Mouse (Mus musculus) granulocyte monocyte progenitor cell, adult 5-6 weeks (primary cell): ENCODE measurements around the gene Gm45062. TPM values are rescaled to one million over a fixed set of nuclear protein-coding genes. Genes with fewer than 3 reads are reported as not detected.

Experiments used
- ATAC-seq: replicated peaks from 2 replicates; pipeline ENCODE4 v1.8.0; 2016; ENCODE audit warnings: mild to moderate bottlenecking, moderate TSS enrichment, inconsistent platforms; ENCODE audit not compliant: poor library complexity, severe bottlenecking
- total RNA-seq, 2 experiments: library from RNA; stranded (forward) in 1 of 2; stranded (reverse) in 1 of 2; fragments of 200-712, 200-1000 nt in 1 of 2; fragments of >200 nt in 1 of 2; fragmentation: Nextera tagmentation in 1 of 2; gene quantifications; 2 replicates each; pipeline ENCODE4 v1.2.3; 2014 to 2017

Gene Gm45062
- total RNA-seq, 2 experiments from 2014 or later, result 4.2 to 5.5 TPM

DNA sequence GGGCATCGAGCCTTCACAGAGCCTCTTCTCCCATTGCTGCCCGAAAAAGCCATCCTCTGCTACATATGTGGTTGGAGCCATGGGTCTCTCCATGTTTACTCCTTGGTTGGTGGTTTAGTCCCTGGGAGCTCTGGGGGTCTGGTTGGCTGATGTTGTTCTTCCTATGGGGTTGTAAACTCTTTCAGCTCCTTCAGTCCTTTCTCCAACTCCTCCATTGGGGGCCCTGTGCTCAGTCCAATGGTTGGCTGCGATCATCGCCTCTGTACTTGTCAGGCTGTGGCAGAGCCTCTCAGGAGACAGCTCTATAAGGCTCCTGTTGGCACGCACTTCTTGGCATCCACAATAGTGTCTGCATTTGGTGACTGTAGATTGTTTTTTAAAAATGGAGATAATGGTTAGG is 285.6 kb downstream of the Gm45062 start:
- no peak for ATAC-seq

- no peak for ATAC-seq
Observed at GRCm38 (mm10) chr6:8545780-8546179, 286.5 kb downstream of the Gm45062 start.

DNA sequence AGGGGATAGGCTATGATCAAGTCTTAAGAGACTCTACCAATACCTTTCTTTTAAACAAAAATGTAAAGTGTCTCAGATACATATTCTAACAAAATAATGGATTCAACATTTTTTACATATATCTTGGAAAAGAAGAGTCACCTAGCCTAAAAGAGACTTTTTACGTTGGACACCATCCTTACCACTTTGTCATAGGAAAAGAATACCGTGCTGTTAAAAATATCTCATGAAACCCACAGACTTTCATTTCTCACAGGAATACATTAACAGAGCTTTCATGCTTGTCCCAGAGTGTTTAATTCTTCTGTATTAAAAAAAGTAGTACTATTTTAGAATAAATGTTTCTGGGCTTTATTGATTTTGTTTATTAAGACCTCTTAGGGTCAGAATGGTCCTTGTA is 291.9 kb downstream of the Gm45062 start:
- no peak for ATAC-seq

DNA sequence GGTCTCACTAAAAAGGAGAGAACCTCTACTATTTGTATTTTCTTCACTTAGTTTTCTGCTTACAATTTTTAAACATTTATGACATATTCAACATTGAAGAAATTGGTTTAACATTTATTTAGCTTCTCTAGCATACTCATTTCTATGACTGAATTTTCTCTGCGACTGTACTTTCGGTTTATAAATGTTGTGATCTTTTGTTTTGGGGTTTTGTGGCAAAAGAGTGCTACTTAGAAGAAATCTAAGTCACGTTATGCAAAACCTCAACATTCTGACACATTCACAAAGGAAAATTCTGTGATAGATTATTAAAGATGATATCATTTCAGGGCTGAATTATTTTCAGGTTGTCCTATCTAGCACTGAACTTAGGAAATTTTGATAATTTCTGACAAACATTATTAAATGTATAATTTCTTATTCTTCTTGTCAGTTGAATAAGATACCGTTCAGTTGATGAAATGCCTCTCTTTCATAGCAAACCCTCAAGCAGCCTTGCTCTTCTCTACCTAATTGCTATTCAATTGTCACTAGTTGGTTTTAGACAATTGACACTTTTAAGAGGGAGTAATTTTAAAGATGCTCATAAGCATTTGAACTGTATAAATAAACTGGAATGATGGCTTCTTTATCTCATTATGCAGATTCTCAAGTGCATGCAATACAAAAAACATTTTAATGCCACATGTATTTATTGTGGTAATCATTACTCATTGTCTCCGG is 297.8 kb downstream of the Gm45062 start:
- no peak for ATAC-seq

DNA sequence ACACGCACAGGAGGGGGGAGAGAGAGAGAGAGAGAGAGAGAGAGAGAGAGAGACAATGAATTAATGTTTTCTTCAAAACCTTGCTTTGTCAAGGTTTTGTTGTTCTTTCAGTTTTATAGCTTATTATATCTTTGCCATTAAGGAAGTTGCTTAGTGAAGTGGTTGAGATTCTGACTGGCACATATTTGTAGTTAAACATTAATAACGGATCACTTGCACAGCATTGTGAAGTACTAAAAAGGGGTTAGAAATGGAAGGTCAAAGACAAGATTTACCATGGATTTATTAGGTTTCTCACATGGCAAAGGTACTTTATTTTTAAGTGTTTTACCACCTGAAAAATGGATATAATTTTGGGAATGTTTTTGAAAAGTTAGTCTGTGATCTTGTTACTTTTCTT is 301.4 kb downstream of the Gm45062 start:
- ATAC-seq, result no peak

DNA sequence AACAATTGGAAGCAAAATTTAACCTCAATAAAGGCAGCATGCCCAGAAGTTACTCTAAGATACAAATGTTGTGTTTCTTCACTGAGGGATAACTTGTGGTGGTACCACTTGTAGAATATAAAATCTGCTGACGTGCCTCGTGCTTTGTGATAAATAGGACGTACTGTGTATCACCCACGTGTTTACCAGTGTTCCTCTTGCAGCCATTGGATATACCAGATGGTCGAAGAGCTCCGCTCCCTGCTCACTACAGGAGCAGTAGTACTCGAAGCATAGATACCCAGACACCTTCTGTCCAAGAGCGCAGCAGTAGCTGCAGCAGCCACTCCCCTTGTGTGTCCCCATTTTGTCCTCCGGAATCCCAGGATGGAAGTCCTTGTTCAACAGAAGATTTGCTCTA is 323.1 kb downstream of the Gm45062 start:
- no peak for ATAC-seq

DNA sequence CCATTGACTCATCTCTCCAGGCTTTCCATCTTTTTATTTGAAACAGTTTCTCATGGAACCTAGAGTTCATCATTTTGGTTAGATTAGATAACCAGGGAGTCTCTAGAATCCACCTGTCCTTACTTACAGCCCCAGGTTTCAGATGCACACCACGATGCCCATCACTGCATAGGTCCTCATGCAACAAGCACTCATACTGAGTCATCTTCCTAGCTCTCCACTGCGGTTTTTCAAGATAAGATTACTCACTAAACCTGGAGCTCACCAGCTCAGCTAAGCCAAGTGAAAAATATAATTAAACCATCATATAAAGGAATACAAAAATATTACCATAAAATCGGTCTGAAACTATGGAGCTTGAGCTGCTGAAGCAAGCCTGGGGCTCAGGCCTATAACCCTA is 324.6 kb downstream of the Gm45062 start:
- ATAC-seq, result no peak

GRCm38 (mm10) chr6:8591665-8592064 is 332.4 kb downstream of the Gm45062 start:
- ATAC-seq, result no peak

- ATAC-seq, result no peak; the same call in 1 of the 2 replicates
Observed at GRCm38 (mm10) chr6:8617369-8617768, 358.1 kb downstream of the Gm45062 start.

DNA sequence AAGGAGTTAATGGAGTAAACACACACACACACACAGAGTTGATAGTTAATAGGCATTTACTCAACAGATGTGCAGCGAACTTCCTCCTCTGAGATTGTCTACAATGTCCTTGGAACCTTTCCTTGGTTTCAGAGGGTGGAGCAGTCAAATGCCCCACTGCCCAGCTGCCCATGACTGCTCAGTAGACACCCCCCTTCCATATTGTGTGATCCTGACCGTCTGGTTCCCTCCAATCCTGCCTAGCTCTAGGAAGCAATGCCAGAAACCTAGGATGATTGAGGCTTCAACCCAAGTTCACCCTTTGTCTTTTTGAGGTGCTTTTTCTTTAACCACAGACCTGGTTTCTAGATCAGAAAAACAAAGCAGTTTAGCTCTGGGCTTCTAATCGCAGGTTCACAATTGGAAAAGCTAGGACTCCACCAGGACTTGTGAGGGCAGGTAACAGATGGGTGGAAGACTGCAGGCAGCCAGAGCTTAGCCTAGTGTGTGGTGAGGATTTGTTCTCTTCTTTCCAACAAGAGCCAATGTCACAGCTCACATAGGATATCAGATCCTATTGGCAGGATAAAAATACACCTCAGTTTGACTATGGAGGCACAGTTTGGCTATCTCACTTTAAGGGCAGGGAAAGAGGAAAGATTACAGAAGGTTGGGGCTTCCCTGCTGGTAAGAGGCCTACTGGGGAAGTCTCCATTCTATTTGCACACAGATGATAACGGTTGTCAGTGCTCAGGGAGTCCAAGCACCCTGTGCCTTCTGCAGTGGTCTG is 360.5 kb downstream of the Gm45062 start:
- ATAC-seq, result no peak

DNA sequence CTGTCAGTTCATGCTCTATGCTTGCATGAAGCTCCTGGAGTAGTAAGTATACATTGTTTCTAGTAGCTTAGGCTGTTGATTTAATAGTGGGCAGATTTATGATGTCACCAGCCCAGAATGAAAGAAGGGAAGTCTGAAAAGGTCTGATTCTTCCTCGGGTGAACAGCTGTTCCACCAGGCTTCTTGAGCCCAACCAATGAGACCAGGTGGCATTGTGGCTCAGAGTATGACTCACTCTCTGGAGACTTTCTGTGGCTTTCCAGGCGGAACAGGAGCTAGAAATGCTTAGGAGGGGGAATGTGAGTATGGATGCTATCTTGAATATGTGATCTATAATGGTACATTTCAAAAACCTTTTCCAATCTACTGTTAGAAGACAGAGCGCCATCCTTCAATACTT is 363.8 kb downstream of the Gm45062 start:
- no peak for ATAC-seq

- no peak for ATAC-seq
Observed at GRCm38 (mm10) chr6:8628226-8628625, 369.0 kb downstream of the Gm45062 start.

GRCm38 (mm10) chr6:8628715-8629267 is 369.5 kb downstream of the Gm45062 start:
- ATAC-seq, result no peak

GRCm38 (mm10) chr6:8630531-8630930 is 371.3 kb downstream of the Gm45062 start:
- no peak for ATAC-seq

DNA sequence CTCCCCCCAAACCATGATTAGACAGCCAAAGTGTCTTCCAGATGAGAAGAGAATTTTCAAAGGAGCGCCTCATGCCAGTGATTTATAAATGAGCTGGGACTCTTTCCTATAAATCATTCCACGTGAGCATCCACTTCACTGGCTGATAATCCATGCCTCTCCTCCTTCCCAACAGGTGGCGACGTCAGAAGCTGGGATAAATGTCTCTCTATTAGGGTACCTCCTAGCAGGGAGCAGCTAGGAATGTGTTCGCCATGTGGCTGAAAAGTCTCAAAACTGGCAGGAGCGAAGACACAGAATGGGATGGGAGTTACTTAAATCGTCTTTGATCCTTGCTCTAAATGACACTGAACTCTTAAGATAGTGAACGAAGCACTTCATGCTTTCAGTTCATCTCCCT is 372.1 kb downstream of the Gm45062 start:
- no peak for ATAC-seq

- peak; percentile 17; the same call in 1 of the 2 replicates for ATAC-seq
Observed at GRCm38 (mm10) chr6:8631986-8632632, 372.9 kb downstream of the Gm45062 start.

DNA sequence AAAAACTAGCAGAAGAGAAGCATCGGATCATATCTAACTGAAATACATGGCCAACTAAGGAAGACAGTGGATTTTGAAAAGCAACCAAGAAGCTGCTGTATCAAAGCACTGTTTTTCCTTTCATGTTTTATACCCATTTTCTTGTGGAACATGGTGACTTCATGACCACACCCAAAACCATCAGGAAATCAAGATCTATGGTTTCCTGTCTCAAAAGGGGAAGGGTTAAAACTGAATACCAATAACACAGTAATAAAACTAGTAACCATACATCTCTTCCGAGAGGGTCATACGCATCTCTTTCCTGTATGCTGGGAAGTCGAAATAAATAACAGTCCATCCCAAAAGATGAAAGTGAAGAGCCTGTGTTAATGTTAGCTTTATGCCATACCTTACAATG is 373.5 kb downstream of the Gm45062 start:
- ATAC-seq, result no peak

DNA sequence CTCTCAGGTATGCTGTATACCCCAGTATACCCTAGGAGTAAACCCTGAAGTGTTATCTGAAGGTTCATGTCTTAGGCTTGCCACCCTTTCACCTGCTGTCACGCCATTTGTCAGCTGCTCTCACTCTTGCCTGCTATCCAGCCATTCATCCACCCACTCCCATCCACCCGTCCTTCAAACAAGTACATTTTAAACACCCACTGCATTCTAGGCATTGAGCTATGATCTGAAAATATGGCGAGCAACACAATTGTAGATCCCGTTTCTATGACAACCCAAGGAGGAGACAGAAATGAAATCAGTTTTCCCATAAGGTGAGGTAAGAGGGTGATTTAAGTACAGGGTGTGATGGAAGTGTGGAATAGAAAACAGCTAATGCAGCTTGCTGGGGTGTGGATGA is 378.9 kb downstream of the Gm45062 start:
- ATAC-seq, result no peak

DNA sequence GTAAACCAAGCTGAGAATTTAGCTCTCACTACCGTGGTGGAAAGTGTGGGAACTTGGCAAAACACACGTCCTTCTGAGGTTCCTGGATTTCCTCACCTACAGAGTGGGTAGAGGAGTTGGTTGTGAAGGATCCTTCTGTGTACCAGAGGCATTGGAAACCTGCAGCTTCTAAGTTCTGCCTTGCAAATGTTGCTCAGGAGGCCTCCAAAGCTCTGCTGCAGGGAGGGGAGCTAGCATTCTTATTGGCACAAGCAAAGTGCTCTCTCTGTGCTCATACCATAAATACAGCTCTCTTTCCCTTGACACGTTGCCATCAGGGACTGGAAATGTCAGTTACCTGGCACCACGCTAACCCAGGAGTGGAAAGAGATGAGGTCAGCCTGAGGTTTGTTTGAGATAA is 379.6 kb downstream of the Gm45062 start:
- ATAC-seq, result no peak

DNA sequence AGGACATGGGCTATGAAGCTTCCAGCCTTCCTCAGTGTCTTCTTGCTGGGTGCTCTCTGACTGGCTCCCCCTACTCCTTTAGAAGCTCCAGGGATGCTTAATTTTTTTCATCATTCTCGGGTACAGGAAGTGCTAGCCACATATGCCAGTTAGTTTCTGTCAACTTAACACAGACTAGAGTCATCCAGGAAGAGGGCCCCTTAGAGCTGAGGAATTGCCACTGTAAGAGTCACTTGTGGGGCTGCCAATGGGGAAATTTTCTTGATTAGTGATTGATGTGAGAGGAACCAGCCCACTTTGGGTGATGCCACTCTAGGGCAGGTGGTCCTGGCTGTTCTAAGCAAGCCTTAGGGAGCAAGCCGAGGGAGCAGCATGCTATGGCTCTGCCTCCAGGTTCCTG is 380.3 kb downstream of the Gm45062 start:
- no peak for ATAC-seq

GRCm38 (mm10) chr6:8640863-8641262 is 381.6 kb downstream of the Gm45062 start:
- no peak for ATAC-seq
